Mouse (Mus musculus) forebrain, embryonic 11.5 days (tissue): ENCODE data around the gene Mllt1. TPM values are rescaled to one million over a fixed set of nuclear protein-coding genes. Genes with fewer than 3 reads are reported as not detected.

Experiments used
- ATAC-seq: fragments of 200-750 bp; cut with Nextera tagmentation; replicated peaks from 2 replicates; pipeline ENCODE4 v1.8.0; 2017; ENCODE audit warnings: moderate TSS enrichment; ENCODE audit not compliant: low FRiP score
- DNase-seq: peaks from one replicate; pipeline ENCODE4 v3.0.0-alpha.2; 2017; ENCODE audit warnings: low spot score
- H3K27ac ChIP-seq: fragments of 300-500 bp; sonication (generic); 2 replicates; pipeline ENCODE4 v1.5.1; 2014; ENCODE audit warnings: low read depth, low read length
- H3K27me3 ChIP-seq: fragments of 300-500 bp; sonication (generic); 2 replicates; pipeline ENCODE4 v1.6.1; 2014; ENCODE audit warnings: mild to moderate bottlenecking, low read length, mixed read lengths; ENCODE audit not compliant: control insufficient read depth, insufficient read depth
- H3K36me3 ChIP-seq: fragments of 300-500 bp; sonication (generic); 2 replicates; pipeline ENCODE4 v1.6.1; 2014; ENCODE audit warnings: mild to moderate bottlenecking, low read length, moderate library complexity, mixed read lengths; ENCODE audit not compliant: control insufficient read depth, insufficient read depth
- H3K4me1 ChIP-seq: fragments of 300-500 bp; sonication (generic); replicated peaks from 2 replicates; pipeline ENCODE4 v1.6.1; 2014; ENCODE audit warnings: low read length, mixed read lengths; ENCODE audit not compliant: control insufficient read depth, insufficient read depth
- H3K4me2 ChIP-seq: fragments of 300-500 bp; sonication (generic); 2 replicates; pipeline ENCODE4 v1.6.1; 2014; ENCODE audit warnings: low read depth, mild to moderate bottlenecking, low read length, moderate library complexity, mixed read lengths; ENCODE audit not compliant: severe bottlenecking
- H3K4me3 ChIP-seq: fragments of 300-500 bp; sonication (generic); 2 replicates; pipeline ENCODE4 v1.5.1; 2014; ENCODE audit warnings: low read depth, low read length
- H3K9ac ChIP-seq: fragments of 300-500 bp; sonication (generic); 2 replicates; pipeline ENCODE4 v1.6.1; 2014; ENCODE audit warnings: low read length
- H3K9me3 ChIP-seq: fragments of 300-500 bp; sonication (generic); 2 replicates; pipeline ENCODE4 v1.6.1; 2016; ENCODE audit warnings: low read length, mixed read lengths; ENCODE audit not compliant: control insufficient read depth
- WGBS: fragments of 180-500 bp; shearing (Covaris S2); extraction: QIAGEN DNeasy Blood & Tissue Kit; methylation state at CpG from one replicate; pipeline ENCODE4 v1.1.7; 2014; 5-methylcytosine and 5-hydroxymethylcytosine counted together
- polyA plus RNA-seq: library from polyadenylated mRNA; unstranded; fragments of >200 nt; fragmentation: Nextera tagmentation; extraction: Ambion mirVana; gene quantifications from 2 replicates; pipeline ENCODE4 v1.2.1, GENCODE M21; 2014

Gene Mllt1
- polyA plus RNA-seq, 1 experiment from 2014 or later, result 56.7 TPM

- no peaks in the 10 kb centered on the region for H3K4me1 ChIP-seq
- no peaks in the 10 kb centered on the region for H3K27me3 ChIP-seq
- H3K36me3 ChIP-seq, result peaks cover 29% of the 10 kb centered on the region
- WGBS, result 95% methylated on average over 3 of the region's 3 CpGs
- H3K9me3 ChIP-seq, result no peaks in the 10 kb centered on the region
- H3K27ac ChIP-seq, result no peak overlapping the region
- no peak overlapping the region for H3K9ac ChIP-seq
- no peak overlapping the region for H3K4me3 ChIP-seq
- H3K4me2 ChIP-seq, result no peak overlapping the region
- no peak for ATAC-seq
- DNase-seq, result no peak
Measured at GRCm38 (mm10) chr17:56906166-56906565, 29.0 kb downstream of the Mllt1 start.

GRCm38 (mm10) chr17:56902698-56903097 is 32.5 kb downstream of the Mllt1 start:
- no peak overlapping the region for H3K4me3 ChIP-seq
- no peaks in the 10 kb centered on the region for H3K9me3 ChIP-seq
- H3K27ac ChIP-seq, result no peak overlapping the region
- no peak for DNase-seq
- peaks cover 29% of the 10 kb centered on the region for H3K36me3 ChIP-seq
- no peaks in the 10 kb centered on the region for H3K27me3 ChIP-seq
- WGBS, result 84% methylated on average over 5 of the region's 5 CpGs
- H3K4me2 ChIP-seq, result no peak overlapping the region
- H3K4me1 ChIP-seq, result no peaks in the 10 kb centered on the region
- H3K9ac ChIP-seq, result no peak overlapping the region
- ATAC-seq, result no peak

DNA sequence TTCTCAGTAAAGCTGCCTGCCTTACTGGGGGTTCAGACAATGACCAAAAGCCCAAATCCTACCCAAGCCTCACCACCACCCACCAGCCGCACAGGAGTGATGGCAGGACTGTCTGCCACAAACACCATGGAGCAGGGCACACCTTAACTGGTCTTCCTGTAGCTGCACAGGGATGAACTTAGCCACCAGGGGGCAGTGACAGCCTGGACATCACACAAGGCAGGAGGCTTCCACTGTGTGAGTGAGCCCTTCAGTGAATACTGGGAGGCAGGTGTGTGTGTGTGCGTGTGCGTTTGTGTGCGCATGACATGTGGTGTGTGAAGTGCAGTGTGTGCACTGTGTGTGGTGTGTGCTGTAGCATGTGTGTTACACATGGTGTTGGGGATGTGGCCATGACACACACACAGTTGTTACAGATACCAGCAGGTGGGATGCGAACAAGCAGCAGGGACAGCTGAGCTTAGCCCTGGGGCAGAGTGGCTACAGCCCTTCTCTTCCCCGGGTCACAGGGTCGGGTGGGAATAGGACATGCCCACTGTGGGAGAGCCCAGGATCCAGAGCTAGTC is 37.5 kb downstream of the Mllt1 start:
- no peak overlapping the region for H3K4me3 ChIP-seq
- peak; percentile 66 for ATAC-seq
- no peak overlapping the region for H3K4me2 ChIP-seq
- no peak overlapping the region for H3K9ac ChIP-seq
- WGBS, result 87% methylated on average over 7 of the region's 7 CpGs
- peak; percentile 85 for DNase-seq
- no peak overlapping the region for H3K27ac ChIP-seq
- H3K4me1 ChIP-seq, result 0 out of 2 replicates have a peak, but pooled peaks cover 4% of the 10 kb centered on the region
- H3K27me3 ChIP-seq, result no peaks in the 10 kb centered on the region
- peaks cover 26% of the 10 kb centered on the region for H3K36me3 ChIP-seq
- H3K9me3 ChIP-seq, result no peaks in the 10 kb centered on the region

- peaks cover 21% of the 10 kb centered on the region for H3K36me3 ChIP-seq
- no peak for DNase-seq
- no peaks in the 10 kb centered on the region for H3K9me3 ChIP-seq
- no peak overlapping the region for H3K27ac ChIP-seq
- no peak overlapping the region for H3K4me3 ChIP-seq
- peak; percentile 22; the same call in 1 of the 2 replicates for ATAC-seq
- H3K27me3 ChIP-seq, result no peaks in the 10 kb centered on the region
- no peak overlapping the region for H3K9ac ChIP-seq
- H3K4me1 ChIP-seq, result 0 out of 2 replicates have a peak, but pooled peaks cover 4% of the 10 kb centered on the region
- no peak overlapping the region for H3K4me2 ChIP-seq
- 92% methylated on average over 6 of the region's 6 CpGs for WGBS
Measured at GRCm38 (mm10) chr17:56896513-56897129, 38.6 kb downstream of the Mllt1 start.

- Histone ChIP-seq H3K27ac (no peak overlapping the region), H3K27me3 (no peaks in the 10 kb centered on the region), H3K9ac (no peak overlapping the region), H3K9me3 (no peaks in the 10 kb centered on the region), H3K4me3 (no peak overlapping the region), H3K4me1 (0 out of 2 replicates have a peak, but pooled peaks cover 4% of the 10 kb centered on the region), H3K4me2 (no peak overlapping the region), H3K36me3 (peaks cover 20% of the 10 kb centered on the region)
- ATAC-seq (no peak), DNase-seq (no peak)
- WGBS, result 94% methylated on average over 9 of the region's 9 CpGs
Measured at GRCm38 (mm10) chr17:56895368-56895918, 39.8 kb downstream of the Mllt1 start.

- Histone ChIP-seq H3K9me3 (no peaks in the 10 kb centered on the region), H3K4me1 (no peaks in the 10 kb centered on the region), H3K36me3 (peaks cover 13% of the 10 kb centered on the region), H3K27me3 (no peaks in the 10 kb centered on the region), H3K27ac (no peak overlapping the region), H3K4me2 (no peak overlapping the region), H3K9ac (no peak overlapping the region), H3K4me3 (no peak overlapping the region)
- WGBS, result 94% methylated on average over 2 of the region's 2 CpGs
- no peak for ATAC-seq
- DNase-seq, result no peak
Measured at GRCm38 (mm10) chr17:56890018-56890417, 45.2 kb downstream of the Mllt1 start.

DNA sequence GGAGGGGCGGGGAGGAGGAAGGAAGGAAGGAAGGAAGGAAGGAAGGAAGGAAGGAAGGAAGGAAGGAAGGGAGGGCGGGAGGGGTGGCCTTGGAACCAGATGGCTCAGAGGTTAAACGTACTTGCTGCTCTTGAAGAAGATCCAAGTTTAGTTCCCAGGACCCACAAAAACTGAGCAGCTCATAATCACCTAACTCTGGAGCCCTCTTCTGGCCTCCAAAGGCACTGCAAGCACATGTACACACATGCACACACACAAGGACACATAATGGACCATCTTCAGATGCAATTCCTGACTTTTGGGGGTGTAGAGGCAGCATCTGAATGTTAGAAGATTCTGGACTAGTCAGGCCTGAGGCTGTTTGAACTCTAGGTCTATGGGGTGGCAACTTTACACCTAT is 47.2 kb downstream of the Mllt1 start:
- H3K4me2 ChIP-seq, result no peak overlapping the region
- ATAC-seq (no peak), DNase-seq (no peak)
- no peaks in the 10 kb centered on the region for H3K27me3 ChIP-seq
- 92% methylated on average over 2 of the region's 3 CpGs for WGBS
- H3K4me1 ChIP-seq, result no peaks in the 10 kb centered on the region
- H3K9ac ChIP-seq, result no peak overlapping the region
- H3K4me3 ChIP-seq, result no peak overlapping the region
- H3K36me3 ChIP-seq, result peaks cover 4% of the 10 kb centered on the region; the same call in 1 of the 2 replicates
- H3K27ac ChIP-seq, result no peak overlapping the region
- H3K9me3 ChIP-seq, result no peaks in the 10 kb centered on the region

DNA sequence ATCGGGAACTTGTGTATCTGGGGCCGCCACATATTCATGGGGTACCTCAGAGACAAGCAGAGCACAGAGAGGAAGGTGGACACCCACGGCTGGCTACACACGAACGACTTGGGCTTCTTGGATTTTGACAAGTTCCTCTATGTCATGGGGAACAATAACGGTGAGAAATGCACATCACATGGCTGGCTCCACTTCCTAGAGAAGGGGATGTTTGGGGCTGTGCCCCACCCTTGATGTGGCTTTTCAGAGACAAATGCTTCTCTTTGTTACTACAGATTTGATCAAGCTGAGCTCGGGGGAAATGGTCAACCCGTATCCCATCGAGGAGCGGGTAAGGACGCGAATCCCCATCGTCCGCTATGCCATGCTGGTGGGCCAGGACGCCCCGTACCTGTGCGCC is 50.4 kb downstream of the Mllt1 start:
- Histone ChIP-seq H3K4me1 (no peaks in the 10 kb centered on the region), H3K4me3 (no peak overlapping the region), H3K9ac (no peak overlapping the region), H3K9me3 (no peaks in the 10 kb centered on the region), H3K36me3 (no peaks in the 10 kb centered on the region), H3K27ac (no peak overlapping the region), H3K27me3 (no peaks in the 10 kb centered on the region), H3K4me2 (no peak overlapping the region)
- DNase-seq, result no peak
- 92% methylated on average over 17 of the region's 17 CpGs for WGBS
- no peak for ATAC-seq

GRCm38 (mm10) chr17:56884331-56884730 is 50.9 kb downstream of the Mllt1 start:
- 80% methylated on average over 5 of the region's 5 CpGs for WGBS
- Histone ChIP-seq H3K36me3 (no peaks in the 10 kb centered on the region), H3K27ac (no peak overlapping the region), H3K27me3 (no peaks in the 10 kb centered on the region), H3K4me2 (no peak overlapping the region), H3K4me1 (no peaks in the 10 kb centered on the region), H3K9ac (no peak overlapping the region), H3K9me3 (no peaks in the 10 kb centered on the region), H3K4me3 (no peak overlapping the region)
- ATAC-seq (no peak), DNase-seq (no peak)
